Mouse (Mus musculus) small intestine, adult 2 months (tissue): ENCODE results near the gene Dst.

Experiments used
- CTCF ChIP-seq: fragments of 200-500 bp; IDR thresholded peaks from 2 replicates; pipeline ENCODE4 v1.5.1; 2012; ENCODE audit warnings: low read depth, mild to moderate bottlenecking, control low read depth, inconsistent platforms, low read length, moderate library complexity, mixed read lengths; ENCODE audit not compliant: insufficient replicate concordance, insufficient read length; ENCODE audit errors: extremely low read depth
- POLR2A ChIP-seq: fragments of 200-500 bp; IDR thresholded peaks from 2 replicates; pipeline ENCODE4 v1.6.1; 2012; ENCODE audit warnings: low read depth, mild to moderate bottlenecking, control low read depth, inconsistent platforms, low read length, moderate library complexity

DNA sequence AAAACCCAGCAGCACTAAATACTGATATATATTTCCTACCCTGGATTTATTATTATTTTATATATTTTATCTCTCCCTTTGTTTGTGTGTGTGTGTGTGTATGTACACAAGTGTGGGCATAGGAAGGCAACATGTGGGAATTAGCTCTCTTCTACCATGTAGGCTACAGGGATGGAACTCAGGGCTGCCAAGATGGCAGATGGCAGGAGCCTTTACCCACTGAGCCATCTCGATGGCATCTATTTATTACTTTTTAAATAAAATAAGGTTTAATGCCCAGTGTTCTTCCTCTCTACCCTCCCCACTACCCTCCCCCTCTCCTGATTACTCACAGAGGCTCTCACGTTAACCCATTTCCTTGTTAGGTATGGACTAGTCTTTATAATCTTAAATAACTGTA lies 39.0 kb upstream of the Dst start:
- TF ChIP-seq CTCF (no peak), POLR2A (no peak)
